Mouse (Mus musculus): ENCODE data around the gene Col6a3. TPM values are rescaled to one million over a fixed set of nuclear protein-coding genes. Genes with fewer than 3 reads are reported as not detected.

Col6a3 gene
- polyA plus RNA-seq, 1 experiment from 2014 or later = 56.9 TPM

- peaks cover 3% of the 10 kb centered on the region; the same call in 1 of the 2 replicates for H3K4me1 ChIP-seq (replicated peaks; ENCODE audit: control insufficient read depth, insufficient read depth)
- ATAC-seq (ENCODE audit: low FRiP score, low TSS enrichment) (peak; percentile 38; the same call in 1 of the 2 replicates), DNase-seq (ENCODE audit: low spot score) (no peak)
- H3K27me3 ChIP-seq (ENCODE audit: control insufficient read depth, insufficient read depth, low read length) = no peaks in the 10 kb centered on the region
- WGBS = 26% methylated on average over 7 of the region's 7 CpGs
- peaks cover 3% of the 10 kb centered on the region; the same call in 1 of the 2 replicates for H3K36me3 ChIP-seq (ENCODE audit: control insufficient read depth, insufficient read depth, low read length)
- H3K27ac ChIP-seq (replicated peaks) = peak overlapping the region; percentile 84
- H3K4me2 ChIP-seq (replicated peaks; ENCODE audit: low read depth) = no peak overlapping the region
- H3K4me3 ChIP-seq (ENCODE audit: low read depth, low read length) = no peak overlapping the region
- TF ChIP-seq EP300 (optimal IDR thresholded peaks at IDR 0.05) = no peak
- TF ChIP-seq CTCF (IDR thresholded peaks at IDR 0.05; ENCODE audit: low read depth) = no peak
- H3K9ac ChIP-seq (ENCODE audit: low read length) = no peak overlapping the region
- H3K9me3 ChIP-seq (ENCODE audit: control insufficient read depth, low read length) = no peaks in the 10 kb centered on the region
Measured at GRCm38 (mm10) chr1:90770027-90770426, 73.7 kb downstream of the Col6a3 start.

- H3K9ac ChIP-seq (ENCODE audit: low read length) = no peak overlapping the region
- WGBS = 12% methylated on average over 7 of the region's 7 CpGs
- H3K27ac ChIP-seq (replicated peaks) = peak overlapping the region; percentile 84
- H3K36me3 ChIP-seq (ENCODE audit: control insufficient read depth, insufficient read depth, low read length) = peaks cover 3% of the 10 kb centered on the region; the same call in 1 of the 2 replicates
- no peak overlapping the region for H3K4me3 ChIP-seq (ENCODE audit: low read depth, low read length)
- H3K27me3 ChIP-seq (ENCODE audit: control insufficient read depth, insufficient read depth, low read length) = no peaks in the 10 kb centered on the region
- peak; percentile 80 for ATAC-seq (ENCODE audit: low FRiP score, low TSS enrichment)
- H3K4me1 ChIP-seq (replicated peaks; ENCODE audit: control insufficient read depth, insufficient read depth) = peaks cover 3% of the 10 kb centered on the region; the same call in 1 of the 2 replicates
- DNase-seq (ENCODE audit: low spot score) = peak; percentile 62
- TF ChIP-seq EP300 (optimal IDR thresholded peaks at IDR 0.05) (no peak), CTCF (IDR thresholded peaks at IDR 0.05; ENCODE audit: low read depth) (no peak)
- no peaks in the 10 kb centered on the region for H3K9me3 ChIP-seq (ENCODE audit: control insufficient read depth, low read length)
- H3K4me2 ChIP-seq (replicated peaks; ENCODE audit: low read depth) = no peak overlapping the region
Measured at GRCm38 (mm10) chr1:90769301-90769700, 74.5 kb downstream of the Col6a3 start.

GRCm38 (mm10) chr1:90758091-90758673 lies 85.6 kb downstream of the Col6a3 start:
- no peak overlapping the region for H3K4me2 ChIP-seq (replicated peaks; ENCODE audit: low read depth)
- no peaks in the 10 kb centered on the region for H3K36me3 ChIP-seq (ENCODE audit: control insufficient read depth, insufficient read depth, low read length)
- H3K27ac ChIP-seq (replicated peaks) = no peak overlapping the region
- H3K9ac ChIP-seq (ENCODE audit: low read length) = no peak overlapping the region
- no peak overlapping the region for H3K4me3 ChIP-seq (ENCODE audit: low read depth, low read length)
- H3K27me3 ChIP-seq (ENCODE audit: control insufficient read depth, insufficient read depth, low read length) = no peaks in the 10 kb centered on the region
- H3K4me1 ChIP-seq (replicated peaks; ENCODE audit: control insufficient read depth, insufficient read depth) = no peaks in the 10 kb centered on the region; the same call in 1 of the 2 replicates
- DNase-seq (ENCODE audit: low spot score) (no peak), ATAC-seq (ENCODE audit: low FRiP score, low TSS enrichment) (no peak; the same call in 1 of the 2 replicates)
- TF ChIP-seq CTCF (IDR thresholded peaks at IDR 0.05; ENCODE audit: low read depth) (no peak), EP300 (optimal IDR thresholded peaks at IDR 0.05) (no peak)
- no peaks in the 10 kb centered on the region for H3K9me3 ChIP-seq (ENCODE audit: control insufficient read depth, low read length)
- 45% methylated on average over 4 of the region's 4 CpGs for WGBS

DNA sequence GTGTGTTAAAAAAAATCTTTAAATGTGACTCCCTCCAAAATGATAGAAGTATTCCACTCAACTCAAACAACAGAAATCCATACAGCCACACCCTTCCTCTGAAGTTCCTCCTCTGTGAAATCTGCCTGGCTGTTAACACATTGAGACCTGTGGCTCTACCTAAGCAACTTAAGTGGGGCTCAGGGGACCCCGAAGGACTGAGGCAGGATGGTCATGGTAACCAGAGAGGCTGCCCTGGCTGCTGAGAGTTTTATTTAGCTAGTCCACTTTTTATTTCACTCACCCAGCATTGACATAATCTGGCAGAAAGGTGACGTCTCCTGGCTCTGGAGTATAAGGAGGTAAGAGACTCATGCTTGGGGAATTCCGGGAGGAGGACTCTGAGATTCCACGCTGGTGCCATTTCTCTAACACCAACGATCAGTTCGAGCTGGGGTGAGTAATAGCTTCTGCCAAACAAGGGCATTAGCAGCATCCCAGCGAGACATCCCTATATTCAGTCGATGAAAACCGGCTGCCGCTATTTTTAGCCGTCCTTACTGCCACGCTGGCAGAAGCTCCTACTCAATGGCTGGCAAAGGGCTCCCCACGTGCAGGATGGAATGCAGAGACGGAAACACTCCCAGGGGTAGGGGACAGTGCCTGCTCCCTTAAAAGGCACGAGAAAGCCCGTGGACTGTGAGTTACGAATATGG lies 89.8 kb downstream of the Col6a3 start:
- Histone ChIP-seq H3K27ac (replicated peaks) (peak overlapping the region; percentile 78), H3K4me3 (ENCODE audit: low read depth, low read length) (no peak overlapping the region), H3K4me2 (replicated peaks; ENCODE audit: low read depth) (no peak overlapping the region), H3K9ac (ENCODE audit: low read length) (no peak overlapping the region), H3K36me3 (ENCODE audit: control insufficient read depth, insufficient read depth, low read length) (no peaks in the 10 kb centered on the region), H3K4me1 (replicated peaks; ENCODE audit: control insufficient read depth, insufficient read depth) (no peaks in the 10 kb centered on the region; the same call in 1 of the 2 replicates), H3K27me3 (ENCODE audit: control insufficient read depth, insufficient read depth, low read length) (no peaks in the 10 kb centered on the region), H3K9me3 (ENCODE audit: control insufficient read depth, low read length) (no peaks in the 10 kb centered on the region)
- DNase-seq (ENCODE audit: low spot score) (peak; percentile 37), ATAC-seq (ENCODE audit: low FRiP score, low TSS enrichment) (peak; percentile 71; the same call in 1 of the 2 replicates)
- TF ChIP-seq EP300 (optimal IDR thresholded peaks at IDR 0.05) = peak; percentile 42
- TF ChIP-seq CTCF (IDR thresholded peaks at IDR 0.05; ENCODE audit: low read depth) = no peak
- 34% methylated on average over 17 of the region's 17 CpGs for WGBS

GRCm38 (mm10) chr1:90751221-90751620 lies 92.5 kb downstream of the Col6a3 start:
- H3K27me3 ChIP-seq (ENCODE audit: control insufficient read depth, insufficient read depth, low read length) = no peaks in the 10 kb centered on the region
- ATAC-seq (ENCODE audit: low FRiP score, low TSS enrichment) = no peak
- 61% methylated on average over 4 of the region's 4 CpGs for WGBS

GRCm38 (mm10) chr1:90750169-90750568 lies 93.6 kb downstream of the Col6a3 start:
- WGBS = 46% methylated on average over 8 of the region's 8 CpGs
- Histone ChIP-seq H3K27ac (replicated peaks) (no peak overlapping the region), H3K4me3 (ENCODE audit: low read depth, low read length) (no peak overlapping the region), H3K36me3 (ENCODE audit: control insufficient read depth, insufficient read depth, low read length) (no peaks in the 10 kb centered on the region), H3K9ac (ENCODE audit: low read length) (no peak overlapping the region), H3K4me2 (replicated peaks; ENCODE audit: low read depth) (no peak overlapping the region), H3K27me3 (ENCODE audit: control insufficient read depth, insufficient read depth, low read length) (no peaks in the 10 kb centered on the region), H3K9me3 (ENCODE audit: control insufficient read depth, low read length) (no peaks in the 10 kb centered on the region), H3K4me1 (replicated peaks; ENCODE audit: control insufficient read depth, insufficient read depth) (no peaks in the 10 kb centered on the region)
- no peak for ATAC-seq (ENCODE audit: low FRiP score, low TSS enrichment)
- TF ChIP-seq CTCF (IDR thresholded peaks at IDR 0.05; ENCODE audit: low read depth) = peak; percentile 19; the same call in 1 of the 2 replicates
- no peak for TF ChIP-seq EP300 (optimal IDR thresholded peaks at IDR 0.05)
- no peak for DNase-seq (ENCODE audit: low spot score)

More at GRCm38 (mm10) chr1:90751221-90751620, 92.5 kb downstream of the Col6a3 start:
- TF ChIP-seq EP300 (optimal IDR thresholded peaks at IDR 0.05) (no peak), CTCF (IDR thresholded peaks at IDR 0.05; ENCODE audit: low read depth) (no peak)
- Histone ChIP-seq H3K4me3 (ENCODE audit: low read depth, low read length) (no peak overlapping the region), H3K27ac (replicated peaks) (no peak overlapping the region), H3K9ac (ENCODE audit: low read length) (no peak overlapping the region), H3K36me3 (ENCODE audit: control insufficient read depth, insufficient read depth, low read length) (no peaks in the 10 kb centered on the region), H3K9me3 (ENCODE audit: control insufficient read depth, low read length) (no peaks in the 10 kb centered on the region), H3K4me2 (replicated peaks; ENCODE audit: low read depth) (no peak overlapping the region), H3K4me1 (replicated peaks; ENCODE audit: control insufficient read depth, insufficient read depth) (no peaks in the 10 kb centered on the region)
- DNase-seq (ENCODE audit: low spot score) = no peak
